Mouse (Mus musculus) heart, adult 9 months (tissue): ENCODE results near the gene C1galt1.

Source experiments
- DNase-seq, 2 experiments: peaks; one replicate each; pipeline ENCODE4 v3.0.0; 2022; ENCODE audit warnings: low spot score in 2 of 2

C1galt1 gene

DNA sequence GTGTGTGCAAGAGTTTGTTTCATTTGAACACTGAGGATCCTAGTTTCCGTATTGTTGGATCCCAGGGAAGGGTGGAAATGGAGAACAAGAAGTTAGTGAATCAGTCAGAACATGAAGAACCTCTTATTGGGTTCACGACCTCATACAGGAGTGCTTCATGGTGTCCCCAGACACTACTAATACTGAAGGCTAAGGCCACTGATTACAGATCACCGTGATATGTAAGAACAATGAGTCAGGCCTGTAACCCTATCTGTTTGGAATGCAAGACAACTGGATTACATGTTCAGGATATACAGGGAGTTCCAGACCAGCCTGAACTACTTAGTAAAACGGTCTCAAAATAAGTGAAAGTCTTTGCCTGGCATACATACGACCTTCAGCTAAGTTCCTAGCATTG, 13.9 kb downstream of the C1galt1 start:
- DNase-seq: no peak

- no peak for DNase-seq
Observed at GRCm38 (mm10) chr6:7859161-7859560, 14.5 kb downstream of the C1galt1 start.

GRCm38 (mm10) chr6:7861033-7861432, 16.4 kb downstream of the C1galt1 start:
- no peak for DNase-seq

- DNase-seq: peak; percentile 19 to 31
Observed at GRCm38 (mm10) chr6:7863354-7863753, 18.7 kb downstream of the C1galt1 start.

DNA sequence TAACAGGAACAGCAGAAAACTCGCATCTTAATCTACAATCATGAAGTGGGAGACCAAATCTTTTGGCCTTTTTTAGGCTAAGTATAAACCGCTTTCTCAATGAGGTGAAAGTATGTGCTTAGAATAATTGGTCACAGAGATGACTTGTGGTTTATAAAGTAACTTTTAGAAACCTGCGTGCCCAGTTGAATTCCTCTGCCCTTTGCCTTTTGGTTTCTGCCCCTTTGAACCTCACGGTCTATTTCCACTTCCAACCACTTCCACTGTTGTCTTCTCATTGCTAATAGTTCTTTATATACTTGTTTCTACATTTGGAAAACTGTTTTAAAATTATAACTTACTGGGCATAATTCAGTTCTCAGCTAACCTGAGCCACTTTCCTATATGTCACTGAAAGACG, 32.2 kb downstream of the C1galt1 start:
- DNase-seq: no peak

DNA sequence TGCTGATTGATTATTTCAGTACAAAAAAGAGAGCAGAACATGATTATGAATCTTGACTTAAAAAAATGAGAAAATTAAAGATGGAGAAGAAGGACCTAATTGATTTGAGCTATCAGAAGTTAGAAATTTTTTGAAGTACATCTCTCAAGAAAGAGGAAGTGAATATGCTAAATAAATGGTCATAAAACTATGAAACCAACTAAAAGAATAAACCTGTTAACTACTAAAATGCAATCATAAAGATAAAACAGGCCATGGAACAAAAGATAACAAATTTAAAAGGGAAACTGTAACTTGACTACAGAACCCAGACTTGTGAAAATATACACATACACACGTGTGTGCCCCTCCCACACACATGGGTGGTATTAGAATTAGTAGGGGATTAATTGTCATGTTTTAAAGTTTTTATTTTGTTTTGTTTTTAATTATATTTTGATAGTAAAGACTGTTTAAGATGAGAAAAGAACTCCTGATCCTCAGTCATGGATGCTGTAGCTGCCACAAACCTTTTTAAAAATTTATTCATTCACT, 37.0 kb downstream of the C1galt1 start:
- no peak for DNase-seq

DNA sequence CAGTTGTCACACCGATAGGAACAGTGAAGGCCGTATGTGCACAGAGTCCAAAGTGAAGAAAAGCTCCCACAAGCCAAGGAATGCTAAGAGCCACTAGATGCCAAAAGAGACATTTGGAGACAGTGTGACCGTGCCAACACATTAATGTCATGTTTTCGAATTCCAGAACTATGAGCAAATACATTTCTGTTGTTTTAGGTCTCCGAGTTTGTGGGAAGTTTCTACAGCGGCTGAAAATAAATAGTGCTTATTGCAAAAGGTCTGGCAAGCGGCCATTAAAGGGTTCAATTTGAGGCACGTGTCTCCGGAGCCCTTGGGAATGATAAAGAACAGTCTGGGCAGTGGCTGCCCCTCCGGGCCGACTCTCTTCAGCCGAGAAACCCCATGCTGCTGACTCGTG, 37.9 kb downstream of the C1galt1 start:
- DNase-seq: peak; percentile 63 to 72

DNA sequence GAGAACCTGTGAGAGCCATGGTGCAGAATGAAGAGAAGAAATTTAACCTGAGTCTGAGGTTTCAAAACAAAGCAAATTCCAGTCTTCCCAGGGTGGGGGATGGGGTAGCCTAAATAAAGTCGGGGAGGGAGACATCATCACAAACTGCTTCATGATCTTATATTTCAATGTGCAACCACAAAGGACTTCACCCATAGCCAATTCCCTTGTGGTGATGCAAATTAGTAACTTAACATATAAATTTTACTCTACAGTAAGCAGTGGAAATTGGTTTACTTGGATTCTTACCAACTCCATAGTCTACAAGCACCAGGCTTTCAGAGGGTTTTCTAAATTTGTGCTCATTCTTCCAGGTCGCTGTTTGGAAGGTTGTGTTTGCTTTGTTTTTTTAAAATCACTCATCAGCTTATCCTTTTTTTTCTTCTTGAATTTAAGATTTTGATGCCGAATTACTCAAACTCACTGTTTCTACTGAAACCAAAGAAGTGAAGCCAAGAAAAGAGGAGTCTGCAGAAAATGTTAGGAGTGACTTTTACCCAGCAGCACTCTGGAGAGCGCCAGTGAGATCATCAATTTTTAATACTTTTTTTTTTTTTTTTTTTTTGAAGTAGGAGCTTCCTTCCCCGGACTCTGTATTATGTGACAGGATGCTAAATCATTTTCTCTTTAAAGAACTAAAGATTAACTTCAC, 41.5 kb downstream of the C1galt1 start:
- no peak for DNase-seq

DNA sequence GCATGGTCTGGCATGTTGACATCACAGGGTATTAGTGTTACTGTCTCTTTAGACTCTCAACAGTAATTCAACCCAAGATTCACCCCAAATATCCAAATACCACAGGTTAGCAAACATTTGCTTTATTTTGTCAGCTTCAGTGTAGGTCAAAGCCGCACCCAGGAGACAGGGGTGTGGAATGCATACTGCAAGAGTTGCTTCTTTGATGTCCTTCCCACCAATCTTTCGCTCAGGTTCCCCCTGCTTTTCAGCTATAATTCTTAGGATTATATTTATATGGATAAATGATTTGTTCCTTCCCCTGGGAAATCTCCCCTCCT, 42.0 kb downstream of the C1galt1 start:
- no peak for DNase-seq

DNA sequence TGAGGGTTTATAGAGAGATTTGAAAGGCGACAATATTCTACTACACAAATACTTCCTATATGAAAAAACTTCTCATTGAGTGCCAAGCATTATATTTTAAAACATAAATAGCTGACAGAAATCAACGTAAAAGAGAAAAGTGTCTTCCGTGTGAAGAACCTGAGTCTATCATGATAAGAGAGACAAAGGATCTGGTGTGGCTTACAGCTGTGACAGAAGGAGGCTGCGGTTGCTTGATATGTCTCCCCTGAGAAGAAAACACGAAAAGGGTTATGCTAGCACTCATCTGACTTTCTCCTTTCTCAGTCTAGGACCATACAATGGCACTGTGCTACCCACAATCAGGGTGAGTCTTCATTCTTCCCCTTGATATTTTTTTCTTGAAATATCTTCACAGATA, 51.7 kb downstream of the C1galt1 start:
- DNase-seq: no peak

- no peak for DNase-seq
Observed at GRCm38 (mm10) chr6:7912015-7912414, 67.4 kb downstream of the C1galt1 start.
